31 mouse cellular contexts compared by ENCODE assay signal in the genomic region with DNA sequence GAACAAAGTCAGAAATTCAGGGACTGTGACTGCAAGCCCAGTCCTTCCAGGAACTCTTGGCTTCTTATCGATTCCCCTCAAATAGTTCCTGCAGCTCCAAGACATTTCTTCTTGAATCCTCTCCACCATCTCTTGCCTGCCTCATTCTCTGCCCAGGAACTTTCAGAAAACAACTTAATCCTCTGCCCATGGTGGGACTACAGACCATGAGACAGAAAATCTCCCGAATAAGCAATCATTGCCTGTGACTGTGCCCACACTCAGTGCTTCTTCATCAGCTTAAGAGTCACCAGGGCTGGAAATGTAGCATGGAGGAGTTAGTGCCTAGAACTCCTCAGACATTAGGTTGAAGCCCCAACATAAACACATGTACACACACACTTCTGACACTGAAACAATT.
"Had no signal": no experiment of that assay in that cellular context is flagged by ENCODE, and none has a peak within 500 bp of the region (broad histone marks: within the 10 kb centered on the region; RNA-seq: fewer than 3 reads in every experiment).

No protein-coding gene starts in this region.

- H3K4me3 ChIP-seq: left cerebral cortex, adult 2 months; limb, embryonic 10.5 days; limb, embryonic 12.5 days; limb, embryonic 13.5 days; limb, embryonic 15.5 days; liver, embryonic 12.5 days; liver, embryonic 13.5 days; liver, embryonic 15.5 days; lung, embryonic 15.5 days; megakaryocyte, embryonic 14.5 days; midbrain, embryonic 10.5 days; midbrain, embryonic 12.5 days; midbrain, embryonic 13.5 days; midbrain, embryonic 15.5 days; myocyte; neural tube, embryonic 12.5 days had no signal

- H3K9me3 ChIP-seq: limb, embryonic 10.5 days; limb, embryonic 12.5 days; limb, embryonic 13.5 days; limb, embryonic 15.5 days; liver, embryonic 12.5 days; liver, embryonic 13.5 days; liver, embryonic 15.5 days; lung, embryonic 15.5 days; megakaryocyte, embryonic 14.5 days; midbrain, embryonic 10.5 days; midbrain, embryonic 12.5 days; midbrain, embryonic 13.5 days; midbrain, embryonic 15.5 days; neural tube, embryonic 12.5 days had no signal

- H3K4me1 ChIP-seq: limb, embryonic 15.5 days; liver, embryonic 13.5 days; liver, embryonic 15.5 days; lung, embryonic 15.5 days; midbrain, embryonic 10.5 days; midbrain, embryonic 12.5 days; midbrain, embryonic 13.5 days; midbrain, embryonic 15.5 days; neural tube, embryonic 12.5 days had no signal

- H3K9ac ChIP-seq: limb, embryonic 12.5 days; limb, embryonic 13.5 days; limb, embryonic 15.5 days; liver, embryonic 12.5 days; liver, embryonic 13.5 days; liver, embryonic 14.5 days; liver, embryonic 15.5 days; liver, postnatal 0 days; lung, embryonic 14.5 days; lung, embryonic 15.5 days; midbrain, embryonic 12.5 days; midbrain, embryonic 13.5 days; midbrain, embryonic 15.5 days; neural tube, embryonic 12.5 days had no signal

- H3K27ac ChIP-seq: left cerebral cortex, adult 2 months; limb, embryonic 10.5 days; limb, embryonic 12.5 days; limb, embryonic 13.5 days; limb, embryonic 15.5 days; liver, embryonic 12.5 days; liver, embryonic 13.5 days; liver, embryonic 14.5 days; liver, embryonic 15.5 days; lung, embryonic 15.5 days; macrophage; midbrain, embryonic 10.5 days; midbrain, embryonic 12.5 days; midbrain, embryonic 13.5 days; midbrain, embryonic 15.5 days; neural tube, embryonic 12.5 days had no signal

- H3K27me3 ChIP-seq: limb, embryonic 12.5 days; limb, embryonic 13.5 days; limb, embryonic 15.5 days; liver, embryonic 12.5 days; liver, embryonic 13.5 days; liver, embryonic 15.5 days; lung, embryonic 15.5 days; midbrain, embryonic 12.5 days; midbrain, embryonic 13.5 days; midbrain, embryonic 15.5 days; neural tube, embryonic 12.5 days had no signal

- H3K4me2 ChIP-seq: limb, embryonic 12.5 days; limb, embryonic 13.5 days; limb, embryonic 15.5 days; liver, embryonic 11.5 days; liver, embryonic 12.5 days; liver, embryonic 13.5 days; liver, embryonic 15.5 days; lung, embryonic 14.5 days; lung, embryonic 15.5 days; midbrain, embryonic 12.5 days; midbrain, embryonic 13.5 days; midbrain, embryonic 15.5 days; neural tube, embryonic 12.5 days had no signal

- ATAC-seq: liver, embryonic 12.5 days; liver, postnatal 0 days; lung, postnatal 0 days; midbrain, embryonic 13.5 days; midbrain, embryonic 15.5 days had no signal

- DNase-seq: left cerebral cortex, postnatal 4 days; liver; liver, embryonic 13.5 days; liver, postnatal 0 days; lung, adult 18-20 months; lung, adult 2 months; lung, embryonic 14.5 days; lung, postnatal 10 days; lung, postnatal 14 days; lung, postnatal 36 days; lung, postnatal 4 days; midbrain, embryonic 14.5 days had no signal

- H3K36me3 ChIP-seq: limb, embryonic 10.5 days; limb, embryonic 12.5 days; limb, embryonic 13.5 days; limb, embryonic 15.5 days; liver, embryonic 12.5 days; liver, embryonic 13.5 days; liver, embryonic 15.5 days; lung, embryonic 15.5 days; midbrain, embryonic 10.5 days; midbrain, embryonic 12.5 days; midbrain, embryonic 13.5 days; midbrain, embryonic 15.5 days; neural tube, embryonic 12.5 days had no signal
